Mouse (Mus musculus) frontal cortex, postnatal 14 days (tissue): ENCODE data around the gene Dbf4.

ENCODE experiments used
- DNase-seq, 2 experiments: peaks; one replicate each; pipeline ENCODE4 v3.0.0; 2022; ENCODE audit warnings: low spot score in 2 of 2

Gene Dbf4

GRCm38 (mm10) chr5:8422157-8422931, at the start of gene Dbf4, which contains the start of gene Slc25a40:
Gene Dbf4, minus strand, starts transcription at chr5:8422716.
Gene Slc25a40, plus strand, starts transcription at chr5:8422850.
- peak; percentile 81 to 83 for DNase-seq

- no peak for DNase-seq
These were observed 34.0 kb upstream of the Dbf4 start for GRCm38 (mm10) chr5:8456561-8456960.

DNA sequence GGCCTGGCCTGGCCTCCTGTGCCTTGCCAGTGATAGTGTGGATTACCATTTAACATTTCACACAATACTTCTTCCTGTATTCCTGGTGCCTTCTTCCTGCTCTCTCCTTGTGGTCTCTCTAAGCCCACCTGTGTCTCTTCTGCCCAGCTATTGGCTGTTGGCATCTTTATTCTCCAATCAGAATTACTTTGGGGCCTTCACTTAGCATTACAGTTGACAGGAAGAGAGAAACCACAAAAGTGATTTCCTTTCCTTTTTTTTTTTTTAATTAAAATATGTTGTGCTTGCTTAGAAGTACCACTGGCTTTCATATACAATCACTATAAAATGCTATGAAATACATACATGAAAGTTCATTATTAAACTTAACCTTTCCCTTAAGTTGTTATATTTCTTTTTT, 33.0 kb upstream of the Dbf4 start:
- DNase-seq: no peak

DNA sequence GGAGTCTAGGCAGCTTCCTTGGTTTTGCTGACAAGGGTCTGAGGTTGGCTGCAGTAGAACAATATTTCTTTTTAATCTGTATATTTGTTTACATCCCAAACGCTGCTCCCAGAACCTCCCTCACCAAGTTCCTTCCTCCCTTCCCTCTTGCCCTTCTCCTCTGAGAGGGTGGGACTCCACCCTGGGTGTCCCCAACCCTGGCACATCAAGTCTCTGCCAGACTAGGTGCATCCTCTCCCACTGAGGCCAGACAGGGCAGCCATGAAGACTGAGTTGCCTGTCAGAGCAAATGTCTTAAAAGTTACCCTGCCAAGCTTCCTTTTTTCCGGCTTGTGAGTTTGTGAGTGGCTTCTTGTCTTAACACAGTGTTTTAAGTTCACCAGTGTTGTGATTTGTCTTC, 16.6 kb upstream of the Dbf4 start:
- no peak for DNase-seq

DNA sequence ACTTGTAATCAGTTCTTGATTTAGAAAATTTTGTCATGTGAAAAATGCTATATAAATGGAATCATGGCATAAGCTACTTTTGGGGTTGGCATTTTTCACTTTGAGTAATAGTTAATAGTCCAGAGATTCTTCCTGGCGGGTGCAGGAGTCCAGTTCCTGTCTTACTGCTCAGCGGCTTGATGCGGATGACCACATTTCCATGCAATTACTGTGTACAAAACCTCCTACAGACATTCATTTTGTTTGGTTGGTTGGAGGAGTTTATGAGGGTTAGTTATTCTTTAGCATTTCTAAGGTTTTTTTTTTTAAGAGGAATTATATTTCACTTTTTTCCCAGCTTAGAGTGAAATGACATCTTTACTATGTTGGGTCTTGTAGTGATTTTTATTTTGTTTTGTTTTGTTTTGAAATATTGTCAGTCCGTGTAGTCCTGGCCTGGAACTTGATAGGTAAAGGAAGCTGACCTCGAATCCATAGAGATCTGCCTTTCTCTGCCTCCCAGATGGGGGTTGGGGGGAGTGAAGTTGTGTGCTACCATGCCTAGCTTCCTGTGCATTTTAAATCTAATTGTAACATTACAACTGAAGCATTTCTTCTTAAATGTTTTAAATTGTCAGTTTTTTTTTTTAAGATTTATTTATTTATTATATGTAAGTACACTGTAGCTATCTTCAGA, 15.1 kb upstream of the Dbf4 start:
- no peak for DNase-seq

DNA sequence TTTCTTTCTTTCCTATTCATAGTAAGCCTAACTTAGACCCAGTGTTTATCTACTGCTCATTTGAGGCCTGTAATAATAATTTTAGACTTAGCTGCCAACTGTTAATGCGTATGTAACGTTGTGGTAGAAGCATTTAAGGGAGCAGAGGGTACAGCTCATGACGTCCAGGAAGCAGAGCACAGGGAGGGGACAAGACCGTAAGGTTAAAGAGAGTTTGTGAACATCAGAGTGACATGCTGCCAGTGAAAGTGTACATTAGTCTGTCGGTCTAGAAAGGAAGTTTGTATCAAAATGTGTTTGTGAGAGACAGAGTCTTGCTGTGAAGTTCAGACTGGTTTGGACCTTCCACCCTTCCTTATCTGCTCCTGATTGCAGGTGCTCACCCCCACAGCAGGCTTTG, 3.4 kb upstream of the Dbf4 start:
- no peak for DNase-seq

- no peak for DNase-seq
These were observed 1.6 kb upstream of the Dbf4 start for GRCm38 (mm10) chr5:8424116-8424515.

- DNase-seq: no peak
These were observed 714 bp upstream of the Dbf4 start for GRCm38 (mm10) chr5:8422932-8423928.

GRCm38 (mm10) chr5:8421424-8421823, 1.1 kb downstream of the Dbf4 start:
- no peak for DNase-seq

DNA sequence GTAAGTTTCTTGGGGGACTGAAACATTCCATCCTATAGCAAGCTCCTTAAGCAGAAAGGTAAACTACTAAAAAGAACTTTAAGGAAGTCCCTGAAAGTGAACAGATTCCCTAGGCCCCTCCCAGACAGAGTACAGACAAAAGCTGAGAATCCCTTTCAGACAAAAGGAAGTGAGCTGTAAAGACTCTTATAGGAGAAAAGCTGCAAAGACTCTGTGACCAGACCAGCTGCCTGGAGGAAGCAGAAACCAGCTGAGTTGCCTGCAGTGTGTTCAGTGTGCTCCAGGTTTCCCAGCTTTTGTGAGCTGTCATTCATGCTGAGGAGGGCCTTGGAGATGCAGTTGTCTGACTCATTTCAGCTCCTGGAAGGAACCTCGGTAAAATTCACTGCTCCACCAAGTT, 5.1 kb downstream of the Dbf4 start:
- DNase-seq: no peak

DNA sequence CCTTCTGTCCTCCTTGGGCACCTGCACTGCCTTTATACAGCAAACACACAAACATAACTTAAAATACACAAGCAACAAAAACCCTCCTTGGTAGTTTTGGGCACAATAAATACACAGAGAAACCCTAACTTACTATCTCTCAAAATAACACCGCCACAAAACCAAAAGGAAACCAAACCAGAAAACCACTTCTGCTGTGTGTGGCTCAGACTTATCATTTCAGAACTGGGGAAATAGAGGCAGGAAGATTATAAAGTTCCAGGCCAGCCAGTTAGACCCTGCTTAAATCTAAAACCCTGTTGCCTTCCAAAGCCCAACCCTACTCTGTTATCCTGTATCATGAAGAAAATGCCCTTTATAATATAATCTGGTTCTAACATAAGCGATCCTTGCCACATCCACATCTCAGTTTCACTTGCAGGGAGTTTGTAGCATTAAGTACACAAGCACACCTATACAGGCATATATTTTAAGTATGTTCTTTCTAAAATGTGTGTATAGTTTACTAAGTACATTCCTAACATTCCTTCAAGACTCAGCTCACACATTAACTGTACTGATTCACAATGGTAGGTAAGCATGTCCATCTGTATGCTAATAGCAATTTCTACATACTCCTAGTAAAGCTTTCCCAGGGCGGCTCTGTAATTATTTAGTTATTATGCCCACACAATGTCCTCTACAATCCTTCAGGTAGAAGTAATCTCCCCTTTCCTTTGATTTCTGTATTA, 5.7 kb downstream of the Dbf4 start:
- no peak for DNase-seq

DNA sequence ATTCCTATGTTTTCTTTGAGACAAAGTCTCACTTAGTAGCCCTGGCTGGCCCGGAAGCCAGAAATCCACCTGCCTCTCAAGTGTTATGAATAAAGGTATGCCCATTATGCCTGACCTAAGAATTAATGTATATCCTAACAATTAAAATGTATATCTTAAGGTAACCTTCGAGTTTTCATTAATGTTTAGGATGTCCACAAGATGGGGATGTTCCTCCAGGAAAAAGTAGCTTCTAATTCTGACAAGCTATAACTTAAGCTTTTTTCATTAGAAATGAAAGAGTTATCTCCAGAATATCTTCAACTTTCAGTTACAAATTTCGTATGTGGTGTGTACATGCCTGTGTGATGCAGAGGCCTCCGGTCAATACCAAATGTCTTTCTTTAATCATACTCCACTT, 13.8 kb downstream of the Dbf4 start:
- no peak for DNase-seq

DNA sequence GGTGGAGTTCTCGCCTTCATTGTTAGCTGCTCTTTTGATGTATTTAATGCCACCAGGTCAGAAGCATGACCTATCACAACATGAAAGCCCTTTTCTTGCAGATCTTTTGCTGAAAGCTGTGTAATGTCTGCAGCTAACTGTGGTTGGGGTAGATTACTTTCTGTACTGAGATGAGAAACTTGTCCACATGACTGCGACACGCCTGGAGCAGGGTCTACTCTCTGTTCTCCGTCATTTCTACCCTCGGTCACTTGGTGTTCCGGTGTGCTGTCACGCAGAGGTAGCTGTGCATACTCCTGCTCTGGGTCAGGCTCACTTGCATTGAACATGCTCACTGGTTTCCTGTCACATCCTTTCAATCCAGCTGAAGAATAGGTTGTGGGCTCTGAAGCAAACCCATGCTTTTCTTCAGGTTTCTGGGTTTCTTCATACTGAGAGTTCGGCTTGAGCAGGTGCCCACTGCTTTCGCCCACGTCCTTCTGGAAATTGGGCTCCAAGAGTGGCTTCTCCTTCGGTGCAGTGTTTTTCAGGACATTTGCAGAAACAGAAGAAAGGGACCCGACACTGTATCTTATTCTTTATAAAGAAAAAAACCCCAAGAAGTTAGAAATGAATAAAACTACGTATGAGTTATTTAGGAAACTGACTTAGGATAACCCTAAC, 24.8 kb downstream of the Dbf4 start:
- no peak for DNase-seq

DNA sequence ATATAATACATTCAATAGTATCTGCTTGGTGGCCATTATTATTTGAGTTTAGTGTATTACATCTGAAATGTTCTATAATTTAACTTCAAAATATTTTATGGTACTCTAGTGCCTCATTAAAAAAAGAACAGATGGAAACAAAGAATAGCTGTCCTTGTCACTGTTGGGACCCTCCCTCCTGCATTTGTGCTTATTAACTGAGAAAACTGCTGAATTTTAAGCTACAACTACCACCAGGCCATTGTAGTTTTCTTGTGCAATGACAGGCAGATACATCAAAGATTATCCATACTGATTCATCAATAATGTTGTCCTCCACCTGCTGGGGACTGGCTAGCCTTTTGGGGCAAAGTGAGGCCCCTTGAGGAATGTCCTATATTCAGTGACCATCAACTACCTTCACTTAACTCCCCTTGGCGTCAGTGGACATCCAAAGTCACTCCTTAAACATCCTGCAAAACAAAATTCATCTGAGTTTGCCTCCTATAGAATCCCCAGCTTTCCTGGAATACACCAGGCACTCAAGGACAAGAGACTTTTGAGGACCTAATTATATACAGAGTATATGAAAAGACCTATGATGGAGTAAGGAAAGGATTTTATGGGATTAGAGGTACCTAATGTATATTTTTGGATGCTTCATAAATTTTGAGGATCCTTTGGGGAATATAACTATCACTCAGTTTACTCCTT, 28.5 kb downstream of the Dbf4 start:
- DNase-seq: no peak

- DNase-seq: no peak
These were observed 48.1 kb downstream of the Dbf4 start for GRCm38 (mm10) chr5:8374297-8374906.

DNA sequence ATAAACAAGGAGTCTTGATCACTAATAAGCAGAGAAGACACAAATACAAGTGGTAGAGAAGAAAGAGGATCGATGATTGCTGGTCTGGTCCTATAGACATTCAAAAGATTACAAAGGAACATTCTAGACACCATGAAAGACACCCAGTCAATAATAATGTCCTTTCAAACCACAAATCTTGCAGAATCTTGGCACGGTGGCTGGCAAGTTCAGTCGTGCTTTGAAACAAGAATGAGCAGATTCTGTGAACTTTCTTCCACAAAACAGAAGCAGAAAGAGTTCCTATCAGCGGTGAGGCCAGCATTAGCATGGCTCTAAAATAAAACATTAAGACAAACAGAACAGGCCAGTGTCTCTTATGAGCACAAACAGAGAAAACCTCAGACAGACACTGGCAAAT, 49.1 kb downstream of the Dbf4 start:
- DNase-seq: no peak

- no peak for DNase-seq
These were observed 53.7 kb downstream of the Dbf4 start for GRCm38 (mm10) chr5:8368781-8369180.

DNA sequence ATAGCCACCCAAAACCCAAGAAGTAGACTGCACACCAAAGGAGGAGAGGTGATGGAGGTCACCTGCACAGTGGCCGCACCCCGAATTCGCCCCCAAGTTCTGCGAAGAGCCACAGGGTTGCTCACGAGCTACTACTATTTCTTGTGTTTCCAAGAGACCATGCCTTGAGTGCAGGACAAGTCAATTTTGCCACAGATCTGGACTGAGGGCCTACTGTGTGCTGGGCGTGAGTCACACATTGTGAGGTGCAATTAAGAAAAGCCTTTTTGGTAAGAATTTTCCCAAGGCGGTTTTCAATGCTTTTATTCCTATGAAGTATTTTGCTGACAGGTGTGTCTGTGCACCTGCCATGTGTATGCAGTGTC, 54.2 kb downstream of the Dbf4 start:
- no peak for DNase-seq

DNA sequence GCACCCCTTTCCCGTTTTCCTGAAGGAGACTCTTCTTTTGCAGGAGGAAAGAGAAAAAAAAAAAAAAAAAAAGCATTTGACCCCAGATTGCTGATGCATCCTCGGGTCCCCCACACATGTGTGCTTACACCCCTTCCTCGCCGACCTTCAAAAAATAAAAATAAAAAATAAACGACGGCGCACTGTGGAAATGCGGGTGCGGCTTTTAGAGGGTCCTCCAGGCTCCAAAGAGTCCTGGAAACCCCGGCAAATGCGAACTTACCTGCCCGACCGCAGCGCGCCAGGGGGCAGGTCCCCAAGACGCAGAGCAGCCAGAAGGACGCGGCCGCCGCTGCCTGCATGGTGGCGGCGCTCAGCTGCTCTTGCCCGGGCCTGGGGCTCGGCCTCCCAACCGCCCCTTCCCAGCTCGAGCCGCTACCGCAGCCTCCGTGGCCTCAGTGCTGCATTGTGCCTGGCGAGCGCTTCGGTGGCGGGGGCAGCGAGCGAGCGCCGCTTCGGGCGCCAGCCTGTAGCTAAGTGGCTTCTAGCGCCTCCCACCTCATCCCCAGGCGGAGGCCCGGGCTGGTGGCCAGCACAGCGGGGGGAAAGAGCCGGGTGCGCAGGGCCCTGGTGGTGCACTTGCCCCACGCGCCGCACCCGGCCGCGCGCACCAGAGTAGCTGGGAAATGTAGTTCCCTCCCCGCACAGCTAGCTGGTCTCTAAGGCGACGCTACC, 54.7 kb downstream of the Dbf4 start, which contains the start of gene Adam22:
Adam22 (minus strand) TSS at position 547 of the 714 bp plus-strand sequence.
- DNase-seq: peak; percentile 86 to 89
